Mouse (Mus musculus): ENCODE results near the gene Acr.

Gene Acr

DNA sequence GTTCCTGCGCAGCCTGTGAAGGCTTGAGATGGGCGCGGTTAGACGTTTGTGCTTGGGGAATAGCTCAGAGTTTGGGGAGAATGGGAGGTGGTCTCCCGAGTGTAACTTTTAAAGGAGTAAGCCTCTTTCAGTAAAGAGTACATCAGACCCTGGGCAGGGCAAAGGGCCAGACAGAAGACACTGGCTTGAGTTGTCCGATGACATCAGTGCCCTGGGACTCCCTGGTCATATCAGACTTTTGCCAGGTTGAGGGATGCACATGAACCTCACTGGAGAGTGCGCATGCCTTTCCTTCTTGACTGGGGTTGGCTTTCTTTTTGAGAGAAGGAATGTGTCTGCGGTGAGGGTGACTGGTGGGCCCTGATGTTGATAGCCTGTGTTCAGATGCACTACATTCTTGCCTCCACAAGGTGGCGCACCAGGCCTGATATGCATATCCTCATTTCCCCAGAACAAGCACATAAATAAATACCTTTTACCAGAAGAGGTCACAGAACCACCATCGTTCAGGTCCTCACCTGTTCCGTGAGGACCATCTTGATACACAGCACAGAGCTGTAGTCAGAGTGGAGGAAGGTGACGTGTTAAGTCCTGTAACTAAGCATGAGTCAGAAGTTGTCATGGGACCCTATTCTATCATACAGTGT, 54.3 kb downstream of the Acr start:
- peak; percentile 10 to 49 for DNase-seq (ENCODE audit: inconsistent age in 2 of 2, low spot score in 1 of 2)

DNA sequence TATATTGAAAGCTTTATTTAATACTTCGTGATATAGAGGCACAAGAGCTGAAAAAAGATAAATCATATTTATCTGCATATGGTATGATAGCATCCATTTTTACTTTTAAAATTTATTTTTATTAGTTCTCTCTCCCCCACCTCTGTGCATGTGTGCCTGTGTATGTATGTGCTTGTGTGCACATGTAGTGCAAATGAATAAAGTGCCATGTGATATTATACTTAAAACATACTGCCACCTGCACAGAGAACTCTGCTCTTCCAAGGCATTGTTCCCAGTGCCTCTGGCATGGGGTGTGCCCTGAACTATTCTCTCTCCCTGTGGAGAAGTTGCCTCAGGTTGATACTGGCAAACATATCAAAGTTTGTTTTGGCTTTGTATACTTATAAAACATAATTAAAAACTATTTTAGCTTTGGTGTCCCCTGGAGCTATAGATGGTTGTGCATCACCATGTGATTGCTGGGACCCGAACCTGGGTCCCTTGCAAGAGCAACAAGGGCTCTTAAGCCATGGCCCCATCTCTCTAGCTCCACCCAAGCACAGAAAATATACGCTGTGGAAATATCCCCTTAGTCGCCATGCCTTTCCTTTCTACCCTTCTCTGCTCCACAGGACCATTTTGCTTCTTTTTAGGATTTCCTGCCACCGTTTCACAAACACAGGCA, 55.0 kb downstream of the Acr start:
- no peak for DNase-seq (ENCODE audit: inconsistent age in 2 of 2, low spot score in 1 of 2)

DNA sequence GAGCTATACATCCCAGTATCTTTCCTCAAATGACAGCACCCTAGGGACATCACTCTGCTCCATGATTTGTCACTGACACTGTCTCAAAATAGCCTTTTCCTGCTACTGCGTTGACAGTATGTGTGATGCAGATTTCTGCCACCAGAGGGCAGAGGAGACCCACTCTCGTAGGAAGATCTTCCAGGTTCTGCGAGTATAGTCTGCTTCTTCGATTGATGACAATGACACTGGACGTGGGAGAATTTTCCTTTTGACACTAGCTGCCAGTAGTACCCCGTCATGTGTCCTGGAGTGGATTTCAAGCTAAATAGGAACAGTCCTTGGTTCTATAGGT, 55.5 kb downstream of the Acr start:
- DNase-seq (ENCODE audit: inconsistent age in 2 of 2, low spot score in 1 of 2): peak; percentile 31 to 78

All from adrenal gland, adult (tissue).